Mouse (Mus musculus): Measurements from ENCODE around the gene Brinp2.
A peak's percentile ranks its signal among the peaks of the same experiment; 100 is the strongest.

Gene Brinp2

DNA sequence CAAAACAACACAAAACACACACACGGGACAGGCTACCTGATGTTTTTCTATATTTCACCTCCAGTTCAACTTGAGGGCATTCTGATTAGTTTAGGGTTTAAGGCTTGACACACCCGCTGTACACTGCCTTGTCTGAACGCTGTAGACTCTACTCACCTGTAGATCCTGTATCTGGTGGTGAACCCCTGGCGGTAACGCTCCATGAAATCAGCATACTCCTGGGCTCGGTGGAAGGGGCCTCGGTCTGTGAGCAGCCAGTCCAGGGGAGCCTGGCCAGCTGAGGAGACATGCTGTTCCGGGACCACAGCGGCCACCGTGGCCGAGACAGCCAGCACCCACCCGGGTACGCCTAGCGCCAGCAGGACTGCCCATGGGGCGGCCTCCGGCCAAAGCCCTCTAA lies 60.9 kb downstream of the Brinp2 start:
- DNase-seq (ENCODE audit: extremely low spot score, low spot score) = no peak

DNA sequence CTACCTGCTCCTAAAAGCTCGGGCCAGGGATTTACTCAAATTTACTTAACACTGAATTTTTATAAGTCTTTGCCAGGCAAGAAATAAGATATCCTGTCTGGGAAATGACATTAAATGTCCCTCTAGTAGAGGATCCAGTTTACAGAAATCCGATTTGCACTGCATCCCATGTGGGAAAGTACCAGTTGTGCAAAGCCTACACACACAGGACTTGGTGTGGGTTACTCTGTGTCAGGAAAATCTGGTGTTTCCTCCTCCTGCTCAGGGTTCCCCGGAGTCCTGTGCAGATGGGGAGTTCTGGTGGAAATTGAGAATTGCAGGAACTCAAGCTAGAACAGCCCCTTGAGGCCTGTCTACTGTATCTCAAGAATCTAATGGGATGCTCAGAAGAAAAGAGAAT lies 70.9 kb downstream of the Brinp2 start:
- DNase-seq (ENCODE audit: extremely low spot score, low spot score) = no peak

DNA sequence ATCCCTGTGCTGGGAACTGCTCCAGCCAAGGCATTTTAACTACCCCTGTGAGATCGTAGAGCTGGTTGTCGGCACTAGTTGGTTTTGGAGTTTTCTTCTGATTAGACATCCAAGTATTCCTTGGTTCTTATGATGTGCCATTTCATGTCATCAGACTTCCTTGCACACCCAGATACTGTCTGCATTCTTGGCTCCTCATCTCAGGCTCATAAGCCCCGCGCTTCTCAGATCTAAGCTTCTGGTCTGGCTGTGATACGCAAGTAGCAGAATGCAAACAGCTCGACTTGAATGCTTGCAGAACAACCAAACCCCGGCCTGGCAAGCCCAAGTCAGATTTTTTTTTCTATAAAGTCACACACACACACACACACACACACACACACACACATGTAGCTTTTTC lies 72.3 kb downstream of the Brinp2 start:
- DNase-seq (ENCODE audit: extremely low spot score, low spot score) = no peak

DNA sequence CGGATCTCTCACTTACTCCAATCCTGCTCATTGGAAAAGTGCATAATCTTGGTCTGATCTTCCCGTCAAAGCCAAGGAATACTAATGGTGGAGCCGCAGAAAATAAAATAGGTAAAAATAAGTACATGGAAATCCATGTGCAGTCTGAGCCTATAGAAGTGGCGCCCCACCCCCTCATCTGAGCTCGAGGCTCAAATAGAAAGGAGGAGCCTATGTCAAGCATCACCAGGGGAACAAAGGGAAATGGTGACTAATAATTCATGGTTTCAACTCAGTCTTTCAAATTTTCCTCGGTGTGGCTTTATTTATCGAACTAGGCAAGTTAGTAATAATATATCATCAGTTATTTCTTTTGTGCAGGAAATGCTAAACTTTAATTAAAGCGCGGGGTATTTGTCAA lies 84.1 kb downstream of the Brinp2 start:
- DNase-seq (ENCODE audit: extremely low spot score, low spot score) = no peak

DNA sequence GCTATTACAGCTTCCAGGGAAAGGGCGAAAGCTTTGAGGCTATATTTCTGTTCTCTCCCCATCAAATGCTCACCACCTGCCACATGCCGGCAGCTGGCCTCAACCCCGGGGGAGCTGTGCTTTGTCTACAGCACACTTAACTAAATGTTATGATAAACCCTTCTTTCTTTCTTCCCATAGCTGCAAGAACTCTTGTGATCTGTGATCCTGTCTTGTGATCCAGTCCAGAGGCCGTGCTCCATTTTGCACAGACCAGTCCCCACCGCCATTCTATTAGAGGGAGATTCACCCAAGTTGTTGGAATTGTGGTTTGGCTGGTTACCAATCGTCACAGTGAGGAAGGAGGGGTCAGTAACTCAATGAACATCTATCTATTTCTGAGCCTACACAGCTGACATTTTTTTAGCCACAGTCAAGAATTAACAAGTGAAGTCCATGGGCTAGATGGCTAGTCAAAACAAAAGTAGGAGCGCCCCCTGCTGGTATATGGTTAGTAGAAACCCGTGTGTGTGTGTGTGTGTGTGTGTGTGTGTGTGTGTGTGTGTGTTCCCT lies 89.0 kb downstream of the Brinp2 start:
- DNase-seq (ENCODE audit: extremely low spot score, low spot score) = peak; percentile 69

DNA sequence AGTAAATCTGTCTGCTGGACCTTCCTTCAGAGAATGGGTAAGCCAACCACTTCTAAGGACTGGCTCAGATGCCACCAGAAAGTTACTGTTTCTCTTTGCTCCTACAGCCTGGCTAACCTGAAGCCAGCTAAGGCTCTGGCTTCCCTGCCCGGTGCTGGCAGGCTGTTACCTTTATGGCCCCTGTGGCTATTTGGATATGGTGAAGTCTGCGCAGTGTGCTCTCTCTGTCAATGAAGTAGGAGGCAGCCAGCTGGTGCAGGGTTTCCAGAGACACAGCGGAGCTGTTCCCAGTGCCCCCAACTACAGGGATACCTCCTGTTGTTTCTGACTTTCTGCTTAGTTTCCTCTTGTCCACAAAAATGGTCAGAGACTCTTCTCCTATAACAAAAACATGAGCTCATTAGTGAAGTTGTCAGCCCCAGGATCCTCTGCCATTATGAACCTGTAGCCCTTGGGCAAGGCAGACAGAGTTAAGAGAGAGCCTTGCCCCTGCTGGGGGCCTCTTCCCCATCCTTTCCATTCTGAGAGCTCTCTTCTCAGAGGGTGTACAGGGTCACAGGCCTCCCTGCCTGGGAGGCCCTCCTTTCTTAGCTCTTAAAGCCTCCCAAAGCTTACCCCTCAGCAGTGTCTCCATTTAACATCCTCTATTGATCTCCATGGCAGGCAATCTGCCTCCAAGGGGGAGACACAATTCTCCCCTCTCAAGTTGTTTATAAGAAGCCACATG lies 89.7 kb downstream of the Brinp2 start:
- DNase-seq (ENCODE audit: extremely low spot score, low spot score) = no peak

DNA sequence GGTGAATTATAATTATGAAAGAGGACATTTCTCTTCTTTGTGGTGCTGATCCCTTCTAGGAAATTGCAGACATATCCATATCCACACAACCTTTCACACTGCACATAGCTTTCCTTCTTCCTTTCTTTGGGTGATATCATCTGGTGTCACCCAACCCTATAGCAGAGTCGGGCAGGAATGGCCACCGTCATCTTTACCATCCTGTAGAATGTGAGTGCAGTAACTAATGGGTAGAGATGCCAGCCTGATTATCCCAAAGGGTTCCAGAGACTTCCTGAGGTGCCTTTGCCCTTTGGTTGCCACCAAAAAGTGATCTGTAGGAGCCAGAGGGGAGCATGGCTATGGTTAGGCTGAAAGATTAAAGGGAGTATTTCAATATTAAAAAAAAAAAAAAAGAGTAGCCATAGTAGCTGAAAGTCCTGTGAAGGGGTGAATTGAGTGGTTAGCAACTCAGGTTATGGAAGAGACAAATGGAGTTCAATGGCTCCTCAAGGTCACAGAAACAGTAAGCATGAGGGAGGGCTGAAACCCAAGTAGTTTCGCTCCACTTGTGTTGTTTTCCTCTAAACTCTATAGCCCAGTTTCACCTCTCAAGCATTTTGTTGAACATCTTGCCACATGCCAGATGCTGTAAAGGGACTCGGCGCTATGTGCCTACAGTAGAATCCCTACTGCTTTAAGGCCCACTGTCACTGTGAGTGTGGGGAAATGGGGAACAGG lies 96.5 kb downstream of the Brinp2 start:
- no peak for DNase-seq (ENCODE audit: extremely low spot score, low spot score)

DNA sequence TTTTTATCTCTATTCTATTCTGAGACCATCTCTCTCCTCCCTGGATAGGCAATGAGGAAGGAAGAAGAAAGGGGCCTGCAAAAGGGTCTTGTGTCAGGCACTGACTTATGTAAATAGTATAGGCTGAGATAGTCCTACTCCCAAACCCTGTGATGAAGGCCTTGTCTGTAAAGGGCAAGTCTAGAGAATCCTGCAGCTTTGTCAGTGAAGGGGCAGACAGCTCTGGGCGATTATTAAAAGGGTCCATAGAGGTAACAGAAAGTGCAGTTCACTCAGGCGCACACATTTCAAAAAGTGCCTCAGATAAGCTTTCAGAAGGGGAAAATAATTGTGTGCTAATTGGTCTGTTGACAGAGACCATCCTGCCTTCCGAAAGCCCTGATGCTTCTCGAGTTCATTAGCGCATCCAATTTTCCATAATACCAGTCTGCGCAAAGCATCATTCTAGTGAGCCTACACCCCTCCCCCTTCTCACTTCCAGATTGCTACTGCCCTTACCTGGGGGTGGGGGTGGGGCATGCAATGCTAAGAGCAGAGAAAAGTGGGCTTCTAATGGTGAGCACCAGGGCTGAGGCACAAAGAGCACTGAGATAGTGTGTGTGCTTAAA lies 97.3 kb downstream of the Brinp2 start:
- DNase-seq (ENCODE audit: extremely low spot score, low spot score) = no peak

DNA sequence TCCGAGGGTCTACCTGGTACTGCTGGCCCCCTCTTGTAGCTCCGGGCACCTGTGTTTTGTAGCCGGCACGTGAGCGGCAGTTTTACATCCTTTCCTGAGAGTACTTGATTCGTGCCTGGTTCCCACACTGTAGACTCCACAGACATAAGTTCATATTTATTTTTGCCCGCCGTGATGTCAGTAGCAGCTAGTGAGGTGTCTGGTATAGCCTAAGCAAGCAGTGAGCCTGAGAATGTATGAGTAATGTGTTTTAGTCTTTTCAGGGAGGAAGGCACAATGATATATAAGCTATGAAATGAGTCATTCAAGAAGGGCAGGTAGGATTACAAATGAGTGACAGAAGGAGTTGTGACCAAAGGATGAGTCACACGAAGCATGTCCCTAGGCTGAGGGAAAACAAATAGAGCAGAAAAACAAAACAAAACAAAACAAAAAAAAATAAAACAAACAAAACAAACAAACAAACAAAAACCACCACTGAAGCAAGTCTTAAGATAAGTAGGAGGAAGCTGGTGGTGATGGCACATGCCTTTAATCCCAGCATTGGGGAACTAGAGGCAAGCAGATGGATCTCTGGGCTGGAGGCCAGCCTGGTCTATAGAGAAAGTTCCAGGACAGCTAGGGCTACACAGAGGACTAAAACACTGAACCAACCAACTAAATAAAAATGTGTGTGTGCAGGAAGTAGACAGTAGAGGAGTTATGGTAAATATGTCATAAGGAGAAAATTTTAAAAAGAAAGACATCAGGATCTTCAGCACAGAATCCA lies 100.0 kb downstream of the Brinp2 start:
- no peak for DNase-seq (ENCODE audit: extremely low spot score, low spot score)

DNA sequence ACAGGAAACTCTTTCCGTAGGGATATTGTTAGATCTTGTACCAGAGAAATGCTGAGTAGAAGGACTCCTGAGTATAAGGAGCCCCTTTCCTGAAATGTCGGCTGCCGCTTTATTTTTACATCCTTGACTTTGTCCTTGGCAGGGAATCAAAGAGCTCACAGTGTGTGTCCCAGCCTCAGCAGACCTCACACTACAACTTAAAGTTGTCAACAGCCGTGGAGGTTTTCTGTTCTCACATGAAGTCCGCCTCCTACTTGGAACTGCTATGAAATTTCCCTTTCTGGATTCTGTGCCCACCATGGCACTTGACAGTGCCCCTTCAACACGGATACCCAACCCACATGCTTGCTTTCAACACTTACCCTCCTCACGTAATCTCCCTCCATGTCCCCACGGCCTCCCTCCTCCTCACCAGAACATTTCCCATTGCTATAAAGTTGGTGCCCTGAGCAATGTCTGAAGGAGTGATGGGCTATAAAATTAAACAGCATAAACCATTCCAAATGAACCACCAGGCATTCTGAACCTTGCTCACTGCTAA lies 103.4 kb downstream of the Brinp2 start:
- no peak for DNase-seq (ENCODE audit: extremely low spot score, low spot score)

DNA sequence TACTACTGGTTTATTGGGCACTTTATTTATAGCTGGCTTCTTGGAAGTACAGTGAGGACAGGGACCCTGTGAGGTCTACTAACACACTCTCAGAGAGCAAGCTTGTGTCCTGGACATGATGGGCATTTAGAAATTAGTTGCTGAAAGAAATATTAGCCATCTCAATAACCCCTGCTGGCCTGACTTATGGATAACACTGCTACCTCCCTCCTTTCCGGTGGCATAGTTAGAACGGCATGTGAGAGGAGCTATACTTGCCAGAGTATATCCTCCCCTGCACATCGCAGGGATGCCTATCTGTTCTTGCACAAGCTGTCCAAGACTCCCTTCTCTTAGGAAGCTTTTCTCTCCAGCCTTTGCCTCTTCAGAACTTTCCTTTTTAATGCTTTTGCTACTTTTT lies 107.9 kb downstream of the Brinp2 start:
- no peak for DNase-seq (ENCODE audit: extremely low spot score, low spot score)

DNA sequence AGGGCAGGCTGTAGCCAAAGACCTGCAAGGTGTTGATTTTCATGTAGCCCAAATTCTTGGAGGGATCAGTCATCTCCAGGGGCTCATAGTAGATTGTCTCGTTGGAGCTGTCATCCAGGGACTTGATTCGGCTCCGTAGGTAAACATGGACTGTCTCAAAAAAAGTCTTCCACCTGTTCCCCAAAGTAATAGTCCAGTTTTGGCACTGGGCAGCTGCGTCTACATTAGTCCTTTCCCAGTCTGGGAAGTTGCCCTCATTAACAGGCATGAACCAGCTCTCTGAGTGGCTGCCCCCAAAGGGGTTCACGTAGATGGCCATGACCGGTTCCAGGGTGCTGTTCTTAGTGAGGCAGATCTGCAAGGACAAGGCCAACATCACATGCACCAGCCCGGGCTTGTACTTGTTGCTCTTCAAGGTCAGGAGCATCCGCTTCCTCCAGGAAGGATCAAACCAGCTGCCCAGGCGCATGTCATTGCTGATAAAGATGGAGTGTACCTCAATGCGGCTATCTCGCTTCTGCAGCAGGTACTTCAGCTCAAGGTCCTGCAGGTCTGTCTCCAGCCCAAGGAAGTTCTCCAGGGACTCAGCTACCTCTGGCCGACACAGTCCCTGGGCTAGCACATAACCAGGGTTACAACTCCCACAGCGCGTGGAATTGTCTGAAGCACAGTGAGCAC lies 109.5 kb downstream of the Brinp2 start:
- no peak for DNase-seq (ENCODE audit: extremely low spot score, low spot score)

DNA sequence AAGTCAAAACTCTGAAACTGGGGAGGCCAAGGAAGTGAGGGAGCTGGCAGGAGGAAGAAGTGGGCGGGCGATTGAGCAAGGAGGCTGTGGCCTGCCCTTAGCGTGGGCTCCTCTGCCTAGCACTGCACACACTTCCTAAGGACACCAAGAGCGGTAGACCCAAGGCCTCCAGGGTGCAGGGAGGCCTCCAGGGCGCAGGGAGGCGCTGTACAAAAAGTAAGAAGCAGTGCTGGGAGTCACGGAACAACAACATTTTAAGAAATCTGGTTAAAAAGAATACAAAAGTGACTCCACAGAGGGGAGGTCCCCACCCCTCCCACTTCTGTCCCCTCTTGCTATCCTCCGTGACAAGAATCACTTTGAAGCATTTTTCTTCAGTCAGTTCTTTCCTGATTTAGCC lies 110.6 kb downstream of the Brinp2 start:
- no peak for DNase-seq (ENCODE audit: extremely low spot score, low spot score)

DNA sequence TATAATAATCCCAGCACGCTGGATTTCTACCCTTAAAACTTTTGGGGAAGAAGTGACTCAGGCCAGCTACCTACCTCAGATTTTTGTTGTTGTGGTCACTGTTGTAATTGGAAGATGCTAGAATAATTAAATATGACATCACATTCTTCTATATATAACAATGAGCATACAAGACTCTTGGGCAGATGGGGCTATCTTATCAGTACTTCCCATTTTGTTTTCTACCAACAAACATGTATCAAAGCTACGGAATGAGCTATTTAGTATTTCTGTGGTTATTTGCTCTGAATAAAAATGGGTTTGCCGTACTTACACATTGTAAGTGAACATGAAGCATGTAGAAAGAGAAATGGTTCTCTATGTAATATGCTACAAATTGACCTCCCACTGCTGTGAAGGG lies 112.1 kb downstream of the Brinp2 start:
- no peak for DNase-seq (ENCODE audit: extremely low spot score, low spot score)

DNA sequence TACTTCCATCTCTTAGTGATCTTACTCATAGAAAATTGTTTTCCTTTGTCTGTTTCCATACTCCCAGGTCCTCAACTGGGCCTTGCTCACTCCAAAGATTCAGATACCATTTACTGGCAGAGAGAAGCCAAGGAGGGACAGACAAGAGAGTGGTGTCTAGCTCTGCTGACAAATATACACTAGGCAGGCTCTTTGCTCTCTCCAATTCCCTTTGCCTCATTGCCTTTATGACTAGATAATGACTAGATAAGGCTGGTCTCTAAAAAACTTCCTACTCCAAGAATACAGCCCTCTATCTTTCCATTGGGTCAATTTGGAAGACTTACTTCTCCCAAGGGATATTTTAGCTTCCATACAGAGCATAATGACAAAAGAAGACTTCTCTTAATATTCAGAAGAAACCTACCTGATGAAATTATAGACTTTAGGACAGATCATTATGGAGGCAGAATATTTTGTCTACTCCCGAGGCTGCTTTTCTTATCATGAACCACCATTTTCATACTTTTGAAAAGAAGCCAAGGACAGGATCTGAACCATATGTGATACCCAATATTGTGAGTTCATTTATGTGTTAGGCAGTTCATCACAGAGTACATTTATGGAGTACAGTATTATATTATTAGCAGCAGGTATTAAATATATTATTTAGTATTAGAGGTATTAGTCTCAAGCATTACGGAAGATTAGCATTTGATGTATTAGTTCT lies 114.1 kb downstream of the Brinp2 start:
- DNase-seq (ENCODE audit: extremely low spot score, low spot score) = no peak

DNA sequence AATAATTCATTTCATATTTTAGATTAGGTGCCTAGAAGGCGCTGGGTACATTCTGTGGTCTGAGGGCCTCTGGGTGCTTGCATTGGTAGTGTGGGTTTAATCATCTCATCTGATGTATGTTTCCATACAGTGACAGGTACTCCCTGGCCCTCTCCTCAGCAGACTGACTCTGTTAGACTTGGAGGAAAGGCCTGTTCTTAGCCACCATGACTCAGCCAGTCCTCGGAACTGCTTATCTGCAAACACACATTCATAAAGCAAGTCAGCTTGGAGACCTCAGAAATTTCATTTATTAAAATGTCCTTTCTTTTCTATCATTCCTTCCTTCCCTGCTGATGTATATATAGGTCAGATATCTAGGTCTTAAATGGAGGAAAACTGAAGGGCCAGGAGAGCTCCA lies 116.3 kb downstream of the Brinp2 start:
- DNase-seq (ENCODE audit: extremely low spot score, low spot score) = no peak

DNA sequence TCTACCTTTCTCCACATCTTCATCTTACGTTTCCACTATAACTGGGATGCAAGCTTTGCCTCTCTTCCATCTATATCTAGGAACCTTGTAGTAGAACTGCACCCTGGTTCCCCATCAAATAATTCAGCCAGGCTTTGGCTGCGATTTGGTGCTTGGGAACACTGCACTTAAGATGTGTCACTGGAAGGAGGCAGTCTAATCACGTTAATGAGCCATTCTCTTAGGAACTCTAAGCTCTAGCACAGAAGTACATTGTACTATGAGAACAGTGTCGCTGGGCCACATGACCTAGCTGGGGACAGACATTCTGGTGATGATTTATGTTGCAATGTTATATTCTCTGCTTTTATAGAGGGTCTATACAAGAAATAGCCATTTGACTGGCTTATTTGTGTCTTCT lies 117.4 kb downstream of the Brinp2 start:
- DNase-seq (ENCODE audit: extremely low spot score, low spot score) = no peak

DNA sequence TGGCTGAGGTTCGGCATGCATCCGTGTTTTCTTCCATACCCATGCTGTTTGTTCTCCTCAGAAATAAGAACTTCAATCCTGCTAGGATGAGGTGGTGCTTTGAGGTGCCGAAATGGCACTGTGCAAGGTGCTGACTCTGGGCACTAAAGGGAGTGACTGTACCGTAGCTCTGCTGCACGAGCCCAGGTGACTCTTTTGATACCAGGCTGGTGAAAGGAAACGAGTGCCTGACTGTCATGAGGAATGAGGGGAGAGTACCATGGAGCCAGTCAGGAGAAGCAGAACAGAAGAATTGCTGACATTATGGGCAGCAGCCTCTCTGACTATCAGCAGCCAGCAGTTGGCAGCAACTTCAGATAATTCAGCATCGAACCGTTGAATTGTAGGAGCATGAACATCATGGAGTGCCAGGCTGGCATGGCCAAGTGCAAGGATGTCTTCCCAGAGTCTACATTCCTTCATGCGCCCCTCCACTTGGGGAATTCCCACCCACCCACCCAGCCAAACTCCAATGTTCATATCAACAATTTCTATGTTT lies 127.4 kb downstream of the Brinp2 start:
- no peak for DNase-seq (ENCODE audit: extremely low spot score, low spot score)

DNA sequence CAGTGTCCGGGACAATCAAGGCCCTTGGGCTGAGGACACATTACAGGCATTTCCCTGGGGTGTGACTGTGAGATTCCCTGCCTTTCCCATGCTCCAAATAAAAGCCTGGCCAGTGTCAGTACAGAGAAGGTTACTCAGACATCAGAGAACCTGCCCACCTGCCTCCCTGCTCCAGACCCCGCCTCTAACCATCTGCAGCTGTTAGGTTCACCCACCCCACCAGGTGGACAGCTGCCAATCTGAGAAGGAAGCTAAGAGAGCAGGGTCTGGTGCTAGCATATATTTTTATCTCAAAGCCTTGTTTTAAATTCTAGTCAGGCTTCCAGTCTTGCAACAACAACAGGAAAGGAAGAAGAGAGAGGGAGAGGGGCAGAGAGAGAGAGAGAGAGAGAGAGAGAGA lies 128.9 kb downstream of the Brinp2 start:
- DNase-seq (ENCODE audit: extremely low spot score, low spot score) = no peak

DNA sequence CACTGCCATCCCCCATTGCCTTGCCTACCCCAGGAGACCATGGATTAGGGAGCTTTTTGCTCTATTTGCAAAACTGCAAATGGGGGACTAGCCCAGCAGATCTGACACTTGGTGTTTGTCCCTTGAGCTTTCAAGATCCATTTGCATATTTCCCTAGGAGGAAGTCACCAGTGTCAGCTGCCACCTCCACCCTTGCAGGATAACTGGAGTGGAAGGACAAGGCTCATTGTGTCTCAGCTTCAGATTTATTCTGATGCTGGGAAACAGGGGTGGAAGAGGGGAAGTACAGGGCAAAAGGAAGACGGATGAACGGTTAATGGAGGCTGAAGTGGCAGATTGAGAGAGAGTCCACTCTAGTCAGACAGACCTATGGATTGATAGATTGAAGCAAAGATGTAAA lies 129.4 kb downstream of the Brinp2 start:
- no peak for DNase-seq (ENCODE audit: extremely low spot score, low spot score)

Measured in neural tube, embryonic 10.5 days (tissue).